Mouse (Mus musculus): ENCODE measurements around the gene Phgr1.

Gene Phgr1

GRCm38 (mm10) chr2:118772158-118772874 lies at the start of gene Phgr1:
Gene Phgr1, plus strand, starts transcription at chr2:118772769.
- peak; percentile 68 for DNase-seq

GRCm38 (mm10) chr2:118723693-118724486 lies 48.7 kb upstream of the Phgr1 start:
- DNase-seq, result no peak

- no peak for DNase-seq
Observed at GRCm38 (mm10) chr2:118725511-118725910, 47.1 kb upstream of the Phgr1 start.

GRCm38 (mm10) chr2:118726873-118727272 lies 45.7 kb upstream of the Phgr1 start:
- no peak for DNase-seq

- DNase-seq, result no peak
Observed at GRCm38 (mm10) chr2:118727911-118728310, 44.7 kb upstream of the Phgr1 start.

GRCm38 (mm10) chr2:118728337-118728736 lies 44.2 kb upstream of the Phgr1 start, which contains the start of gene Plcb2:
Gene Plcb2, minus strand, starts transcription at chr2:118728438.
- DNase-seq, result peak; percentile 93

GRCm38 (mm10) chr2:118729194-118729593 lies 43.4 kb upstream of the Phgr1 start:
- no peak for DNase-seq

GRCm38 (mm10) chr2:118729816-118730621 lies 42.5 kb upstream of the Phgr1 start:
- DNase-seq, result peak; percentile 86

GRCm38 (mm10) chr2:118730622-118730915 lies 42.0 kb upstream of the Phgr1 start:
- DNase-seq, result peak; percentile 95

- DNase-seq, result peak; percentile 65
Observed at GRCm38 (mm10) chr2:118731981-118732380, 40.6 kb upstream of the Phgr1 start.

- peak; percentile 67 for DNase-seq
Observed at GRCm38 (mm10) chr2:118733341-118733740, 39.2 kb upstream of the Phgr1 start.

GRCm38 (mm10) chr2:118740341-118740740 lies 32.2 kb upstream of the Phgr1 start:
- peak; percentile 51 for DNase-seq

GRCm38 (mm10) chr2:118741183-118741582 lies 31.4 kb upstream of the Phgr1 start:
- DNase-seq, result peak; percentile 43

GRCm38 (mm10) chr2:118743261-118743943 lies 29.2 kb upstream of the Phgr1 start:
- peak; percentile 93 for DNase-seq

- DNase-seq, result peak; percentile 89
Observed at GRCm38 (mm10) chr2:118744621-118745020, 27.9 kb upstream of the Phgr1 start.

- peak; percentile 100 for DNase-seq
Observed at GRCm38 (mm10) chr2:118745232-118745884, 27.2 kb upstream of the Phgr1 start, which contains the start of gene Inafm2. Gene Inafm2, plus strand, starts transcription at chr2:118745758.

- peak; percentile 96 for DNase-seq
Observed at GRCm38 (mm10) chr2:118745915-118746901, 26.4 kb upstream of the Phgr1 start.

GRCm38 (mm10) chr2:118747301-118747960 lies 25.1 kb upstream of the Phgr1 start:
- peak; percentile 95 for DNase-seq

- peak; percentile 98 for DNase-seq
Observed at GRCm38 (mm10) chr2:118749341-118749884, 23.2 kb upstream of the Phgr1 start.

GRCm38 (mm10) chr2:118750476-118750875 lies 22.1 kb upstream of the Phgr1 start:
- DNase-seq, result peak; percentile 98
